8 mouse cellular contexts compared by ENCODE assay signal in the genomic region with DNA sequence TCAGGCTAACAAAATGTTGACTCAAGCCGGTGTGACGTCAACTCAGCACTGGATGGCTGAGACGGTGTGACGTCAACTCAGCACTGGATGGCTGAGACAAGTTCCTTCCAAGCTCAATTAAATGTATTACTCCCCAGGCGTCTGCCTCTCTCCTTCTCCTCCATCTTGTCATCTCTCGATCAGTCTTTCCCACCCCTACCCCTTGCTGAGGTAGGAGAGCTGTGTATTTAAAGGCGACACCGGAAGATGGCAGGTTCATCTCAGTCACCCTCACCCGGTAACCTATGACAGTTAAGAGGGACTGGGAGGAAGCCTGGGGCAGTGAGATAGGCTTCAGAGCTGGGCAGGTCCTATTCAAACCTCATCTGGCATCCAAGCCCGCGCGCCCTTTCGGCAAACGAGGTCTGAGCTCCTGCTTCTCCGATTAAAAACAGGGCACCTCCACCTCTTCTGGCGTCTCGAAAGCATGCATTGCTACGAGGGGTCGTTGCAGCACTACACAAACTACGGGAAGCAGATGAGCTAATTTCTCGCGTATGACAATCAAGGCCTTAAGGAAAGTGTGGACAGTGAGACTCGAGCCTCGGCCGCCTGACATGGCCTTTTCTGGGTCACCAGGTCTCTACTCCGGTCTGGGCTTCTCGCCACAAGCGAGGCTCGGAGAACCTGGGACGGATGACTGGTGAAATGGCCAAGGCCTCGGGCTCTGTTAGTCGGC. TPM values are rescaled to one million over a fixed set of nuclear protein-coding genes. Genes with fewer than 3 reads are reported as not detected.
DNase-seq lines count a peak whose midpoint lies in the region; ATAC-seq and TF ChIP-seq lines count a peak whose summit lies in the region.

No protein-coding gene starts in this region.

- no peaks in the 10 kb centered on the region for H3K36me3 ChIP-seq in forebrain, postnatal 0 days (ENCODE audit: insufficient read depth)
- H3K36me3 ChIP-seq in limb, embryonic 14.5 days (ENCODE audit: control insufficient read depth, insufficient read depth, low read length), result no peaks in the 10 kb centered on the region

- peaks cover 2% of the 10 kb centered on the region for H3K4me1 ChIP-seq in lung, adult 2 months (ENCODE audit: control insufficient read depth, insufficient read depth, low read length)
- H3K4me1 ChIP-seq in forebrain, postnatal 0 days (ENCODE audit: insufficient read depth), result no peaks in the 10 kb centered on the region
- peaks cover 3% of the 10 kb centered on the region; the same call in 1 of the 2 replicates for H3K4me1 ChIP-seq in limb, embryonic 14.5 days (ENCODE audit: control insufficient read depth, insufficient read depth, low read length)

- peak overlapping the region; percentile 54 for H3K4me3 ChIP-seq in lung, adult 2 months (replicated peaks; ENCODE audit: extremely low read depth, low read depth, low read length)
- H3K4me3 ChIP-seq in forebrain, postnatal 0 days (ENCODE audit: low read depth, low read length), result peak overlapping the region; percentile 82
- H3K4me3 ChIP-seq in limb, embryonic 14.5 days (replicated peaks; ENCODE audit: low read length), result peak overlapping the region; percentile 74

- H3K27ac ChIP-seq in forebrain, postnatal 0 days (ENCODE audit: low read depth, low read length), result peak overlapping the region; percentile 59
- peak overlapping the region; percentile 55 for H3K27ac ChIP-seq in limb, embryonic 14.5 days (replicated peaks; ENCODE audit: low read depth, low read length)

- DNase-seq in lung, adult 2 months, result no peak
- no peak for DNase-seq in lung, postnatal 25 days (ENCODE audit: low spot score)
- peak; percentile 62 for DNase-seq in brain, embryonic 14.5 days (ENCODE audit: low read depth)
- DNase-seq in forebrain, postnatal 0 days, result peak; percentile 42
- peak; percentile 28 for DNase-seq in limb, embryonic 14.5 days (ENCODE audit: low spot score)
- DNase-seq in natural killer cell, adult 2 months (ENCODE audit: low spot score in 2 of 2), result peak; percentile 72 to 75
- DNase-seq in adrenal gland, postnatal 10 days, result no peak
- DNase-seq in ovary, adult 18-20 months (ENCODE audit: low spot score), result no peak

- H3K9ac ChIP-seq in forebrain, postnatal 0 days, result peak overlapping the region; percentile 64
- H3K9ac ChIP-seq in limb, embryonic 14.5 days (ENCODE audit: low read depth, low read length, severe bottlenecking), result peak overlapping the region; percentile 71

- H3K27me3 ChIP-seq in forebrain, postnatal 0 days (ENCODE audit: insufficient read depth, low read length), result no peaks in the 10 kb centered on the region
- no peaks in the 10 kb centered on the region for H3K27me3 ChIP-seq in limb, embryonic 14.5 days (ENCODE audit: control insufficient read depth, insufficient read depth, low read length)

- no peak for TF ChIP-seq POLR2A in lung, adult 2 months (IDR thresholded peaks at IDR 0.05; ENCODE audit: borderline replicate concordance, extremely low read depth, low read depth, low read length)
- no peak for TF ChIP-seq POLR2A in brain, embryonic 14.5 days (IDR thresholded peaks at IDR 0.05; ENCODE audit: borderline replicate concordance, extremely low read depth, insufficient read depth, insufficient read length, poor library complexity, severe bottlenecking)
- no peak for TF ChIP-seq POLR2A in limb, embryonic 14.5 days (IDR thresholded peaks at IDR 0.05; ENCODE audit: borderline replicate concordance, extremely low read depth, insufficient read depth, insufficient read length)

- TF ChIP-seq CTCF in lung, adult 2 months (IDR thresholded peaks at IDR 0.05; ENCODE audit: insufficient read depth, low read length), result no peak
- TF ChIP-seq CTCF in brain, embryonic 14.5 days (IDR thresholded peaks at IDR 0.05; ENCODE audit: borderline replicate concordance, extremely low read depth, insufficient read depth, insufficient read length), result no peak
- no peak for TF ChIP-seq CTCF in forebrain, postnatal 0 days (IDR thresholded peaks at IDR 0.05; ENCODE audit: low read depth)

- H3K4me2 ChIP-seq in forebrain, postnatal 0 days (ENCODE audit: low read depth), result peak overlapping the region; percentile 86
- H3K4me2 ChIP-seq in limb, embryonic 14.5 days (replicated peaks; ENCODE audit: low read depth, low read length, severe bottlenecking), result peak overlapping the region; percentile 93

- no peaks in the 10 kb centered on the region for H3K9me3 ChIP-seq in forebrain, postnatal 0 days (ENCODE audit: low read length)
- no peaks in the 10 kb centered on the region for H3K9me3 ChIP-seq in limb, embryonic 14.5 days (ENCODE audit: control insufficient read depth, low read length)

- WGBS in lung, adult 2 months, result 1% methylated on average over 32 of the region's 32 CpGs
- WGBS in forebrain, postnatal 0 days, result 2% methylated on average over 32 of the region's 32 CpGs
- under 1% methylated on average over 32 of the region's 32 CpGs for WGBS in limb, embryonic 14.5 days

- ATAC-seq in forebrain, postnatal 0 days, result peak; percentile 5; the same call in 1 of the 2 replicates
- no peak for ATAC-seq in limb, embryonic 14.5 days (ENCODE audit: low FRiP score, low read depth)

RNA-seq across cellular contexts. Expression of a gene that starts 0.5 kb away (rescaled TPM):
- polyA plus RNA-seq in lung, adult 2 months (2012; rRNA removed), result 0.42 and 0.75 TPM in 2 replicates
- 10.8 and 11.7 TPM in 2 replicates for polyA plus RNA-seq in brain, embryonic 14.5 days (2012; rRNA removed)
- total RNA-seq in forebrain, postnatal 0 days (2014; rRNA removed), result 7.1 and 10.4 TPM in 2 replicates
- polyA plus RNA-seq in forebrain, postnatal 0 days (2015; fragmentation: Nextera tagmentation; extraction: Ambion mirVana), result 3.1 and 5.5 TPM in 2 replicates
- polyA plus RNA-seq in limb, embryonic 14.5 days (2012; rRNA removed), result 12.9 and 16.2 TPM in 2 replicates
- polyA plus RNA-seq in limb, embryonic 14.5 days (2014; fragmentation: Nextera tagmentation; extraction: Ambion mirVana), result 17.8 and 18.6 TPM in 2 replicates
- 10 to 100 TPM in 1 of 2 experiments, 1 to 10 TPM in 1; 5.4 to 10.7 TPM for total RNA-seq in adrenal gland, postnatal 10 days (2021)

Comparison
In these comparisons a context has a peak if more than half of its experiments do, and no peak if none do; other contexts are left out.
1. DNase-seq: peak in brain, embryonic 14.5 days (single experiment), forebrain, postnatal 0 days (single experiment), limb, embryonic 14.5 days (single experiment) and natural killer cell, adult 2 months (2 of 2); none in lung, adult 2 months (single experiment), lung, postnatal 25 days (single experiment), adrenal gland, postnatal 10 days (single experiment) and ovary, adult 18-20 months (single experiment).
2. Peak in every context shown above with its lines, with median percentiles within 50 percentile points of each other: H3K4me3 ChIP-seq.